Mouse (Mus musculus) neural tube, embryonic 10.5 days (tissue): ENCODE measurements around the gene Ldlrad3.

Experiments
- DNase-seq: peaks from one replicate; pipeline ENCODE4 v3.0.0-alpha.2; 2017; ENCODE audit warnings: low spot score; ENCODE audit errors: extremely low spot score

Ldlrad3 gene

GRCm38 (mm10) chr2:101906379-101906690, 279.9 kb downstream of the Ldlrad3 start:
- no peak for DNase-seq

GRCm38 (mm10) chr2:101905534-101906378, 280.4 kb downstream of the Ldlrad3 start:
- DNase-seq: peak; percentile 87

- no peak for DNase-seq
Observed at GRCm38 (mm10) chr2:101902196-101902595, 284.0 kb downstream of the Ldlrad3 start.
